Mouse (Mus musculus): Measurements from ENCODE around the gene Gm8122. TPM values are rescaled to one million over a fixed set of nuclear protein-coding genes. Genes with fewer than 3 reads are reported as not detected.
"Not testable (repeated sequence)": the region's sequence is repeated elsewhere in the genome, so short reads cannot be mapped to it uniquely, and the experiment has no call there.

Gm8122 gene
- polyA plus RNA-seq, 1 experiment from 2014 or later: not detected

GRCm38 (mm10) chr14:43263421-43263820, 28.3 kb upstream of the Gm8122 start:
- H3K27me3 ChIP-seq (ENCODE audit: control insufficient read depth, insufficient read depth, low read length); H3K36me3 ChIP-seq (ENCODE audit: control insufficient read depth, insufficient read depth, low read length); H3K9ac ChIP-seq (ENCODE audit: low read length); H3K4me1 ChIP-seq (ENCODE audit: control insufficient read depth, insufficient read depth, low read length); H3K9me3 ChIP-seq (replicated peaks; ENCODE audit: control insufficient read depth, low read length); H3K4me3 ChIP-seq (replicated peaks; ENCODE audit: low read length); ATAC-seq (ENCODE audit: insufficient read depth, low FRiP score); H3K4me2 ChIP-seq (ENCODE audit: low read depth, low read length); H3K27ac ChIP-seq (ENCODE audit: low read length): not testable (repeated sequence)
- 97% methylated on average over 3 of the region's 3 CpGs for whole genome bisulfite sequencing

DNA sequence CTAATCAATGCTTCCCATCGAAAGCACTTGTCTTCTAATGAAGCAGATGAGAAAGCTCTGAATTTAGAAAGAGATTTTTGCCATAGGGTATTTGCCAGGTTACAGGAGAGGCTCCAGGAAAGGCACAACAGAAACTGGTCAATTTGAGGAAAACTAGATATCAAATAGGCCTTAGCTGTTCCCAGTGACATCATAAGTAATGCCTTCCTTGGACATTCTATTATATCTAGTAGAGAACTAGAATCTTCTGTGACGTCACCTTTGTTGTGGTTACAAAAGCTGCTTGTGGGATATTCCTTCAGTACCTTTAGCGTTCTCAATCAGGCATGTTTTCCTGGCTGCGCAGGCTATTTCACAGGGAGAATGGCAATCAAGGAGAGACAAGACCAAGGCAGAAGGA, 23.2 kb upstream of the Gm8122 start, which contains the start of gene Gm8126:
Gene Gm8126 (plus strand): TSS at position 301 of the 400 bp plus-strand sequence.
- not testable (repeated sequence) for H3K9ac ChIP-seq (ENCODE audit: low read length); H3K9me3 ChIP-seq (replicated peaks; ENCODE audit: control insufficient read depth, low read length); H3K4me1 ChIP-seq (ENCODE audit: control insufficient read depth, insufficient read depth, low read length); H3K36me3 ChIP-seq (ENCODE audit: control insufficient read depth, insufficient read depth, low read length); H3K27ac ChIP-seq (ENCODE audit: low read length); H3K4me3 ChIP-seq (replicated peaks; ENCODE audit: low read length); H3K4me2 ChIP-seq (ENCODE audit: low read depth, low read length); ATAC-seq (ENCODE audit: insufficient read depth, low FRiP score); H3K27me3 ChIP-seq (ENCODE audit: control insufficient read depth, insufficient read depth, low read length)
- 92% methylated on average over 2 of the region's 4 CpGs for WGBS

- H3K4me2 ChIP-seq (ENCODE audit: low read depth, low read length); H3K4me3 ChIP-seq (replicated peaks; ENCODE audit: low read length); H3K27ac ChIP-seq (ENCODE audit: low read length); ATAC-seq (ENCODE audit: insufficient read depth, low FRiP score); H3K4me1 ChIP-seq (ENCODE audit: control insufficient read depth, insufficient read depth, low read length); H3K9ac ChIP-seq (ENCODE audit: low read length); H3K36me3 ChIP-seq (ENCODE audit: control insufficient read depth, insufficient read depth, low read length); H3K9me3 ChIP-seq (replicated peaks; ENCODE audit: control insufficient read depth, low read length); H3K27me3 ChIP-seq (ENCODE audit: control insufficient read depth, insufficient read depth, low read length): not testable (repeated sequence)
- WGBS: 83% methylated on average over 1 of the region's 1 CpGs
These were observed 21.4 kb upstream of the Gm8122 start for GRCm38 (mm10) chr14:43256511-43256910.

DNA sequence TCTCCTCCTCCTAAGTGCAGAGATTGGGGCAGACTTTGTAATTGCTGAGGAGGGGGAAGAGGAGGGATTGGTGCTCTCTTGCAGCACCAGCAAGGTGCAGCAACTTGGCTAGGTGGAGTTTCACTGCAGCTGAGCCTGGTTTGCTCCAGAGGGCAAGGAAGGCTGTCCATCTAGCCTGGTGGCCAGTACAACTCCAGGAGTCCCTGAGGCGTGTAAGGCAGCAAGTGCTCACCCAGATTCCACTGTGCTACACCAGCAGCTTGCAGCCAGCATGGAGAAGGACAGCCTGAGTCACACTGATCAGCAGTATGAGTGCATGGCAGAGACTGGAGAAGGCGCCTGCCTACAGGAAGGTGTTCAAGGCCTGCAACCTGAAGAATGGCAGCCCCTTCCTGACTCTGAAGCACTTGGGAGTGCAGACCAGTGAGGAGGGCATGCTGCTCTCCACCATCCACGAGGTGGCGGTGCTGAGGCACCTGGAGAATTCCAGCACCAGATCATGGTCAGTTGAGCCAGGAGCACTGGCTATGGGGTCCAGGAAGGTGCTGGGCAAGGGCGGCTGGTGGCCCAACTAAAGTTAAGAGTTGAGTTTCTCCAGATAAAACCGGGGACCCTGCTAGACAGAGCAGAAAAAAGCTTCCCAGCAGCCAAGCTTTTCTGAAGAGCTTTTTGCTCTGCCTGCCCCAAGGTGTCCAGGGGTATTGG, 15.6 kb upstream of the Gm8122 start:
- not testable (repeated sequence) for H3K27ac ChIP-seq (ENCODE audit: low read length); H3K27me3 ChIP-seq (ENCODE audit: control insufficient read depth, insufficient read depth, low read length); H3K4me2 ChIP-seq (ENCODE audit: low read depth, low read length); H3K36me3 ChIP-seq (ENCODE audit: control insufficient read depth, insufficient read depth, low read length); ATAC-seq (ENCODE audit: insufficient read depth, low FRiP score); H3K4me3 ChIP-seq (replicated peaks; ENCODE audit: low read length); H3K9me3 ChIP-seq (replicated peaks; ENCODE audit: control insufficient read depth, low read length); H3K9ac ChIP-seq (ENCODE audit: low read length); H3K4me1 ChIP-seq (ENCODE audit: control insufficient read depth, insufficient read depth, low read length)
- WGBS: 28% methylated on average over 5 of the region's 6 CpGs

- WGBS: 15% methylated on average over 10 of the region's 12 CpGs
- not testable (repeated sequence) for H3K27ac ChIP-seq (ENCODE audit: low read length); ATAC-seq (ENCODE audit: insufficient read depth, low FRiP score)
These were observed 14.6 kb upstream of the Gm8122 start for GRCm38 (mm10) chr14:43249611-43250170.

GRCm38 (mm10) chr14:43237769-43238168, 2.7 kb upstream of the Gm8122 start:
- not testable (repeated sequence) for ATAC-seq (ENCODE audit: insufficient read depth, low FRiP score); H3K27me3 ChIP-seq (ENCODE audit: control insufficient read depth, insufficient read depth, low read length); H3K4me2 ChIP-seq (ENCODE audit: low read depth, low read length); H3K4me3 ChIP-seq (replicated peaks; ENCODE audit: low read length); H3K36me3 ChIP-seq (ENCODE audit: control insufficient read depth, insufficient read depth, low read length); H3K9ac ChIP-seq (ENCODE audit: low read length); H3K27ac ChIP-seq (ENCODE audit: low read length); H3K4me1 ChIP-seq (ENCODE audit: control insufficient read depth, insufficient read depth, low read length); H3K9me3 ChIP-seq (replicated peaks; ENCODE audit: control insufficient read depth, low read length)

More at GRCm38 (mm10) chr14:43249611-43250170, 14.6 kb upstream of the Gm8122 start:
- H3K4me3 ChIP-seq (replicated peaks; ENCODE audit: low read length); H3K9me3 ChIP-seq (replicated peaks; ENCODE audit: control insufficient read depth, low read length); H3K4me2 ChIP-seq (ENCODE audit: low read depth, low read length); H3K36me3 ChIP-seq (ENCODE audit: control insufficient read depth, insufficient read depth, low read length); H3K27me3 ChIP-seq (ENCODE audit: control insufficient read depth, insufficient read depth, low read length); H3K9ac ChIP-seq (ENCODE audit: low read length); H3K4me1 ChIP-seq (ENCODE audit: control insufficient read depth, insufficient read depth, low read length): not testable (repeated sequence)

Other genes with a start within 250 kb of the Gm8122 start
- gene Gm8082, start 241.7 kb downstream of the Gm8122 start, polyA plus RNA-seq (2015; fragmentation: Nextera tagmentation; extraction: Ambion mirVana): not detected in 2 replicates
- not detected in 2 replicates for gene Gm10376, start 219.7 kb downstream of the Gm8122 start, polyA plus RNA-seq (2015; fragmentation: Nextera tagmentation; extraction: Ambion mirVana)
- not detected in 2 replicates for gene Gm8094, start 158.7 kb downstream of the Gm8122 start, polyA plus RNA-seq (2015; fragmentation: Nextera tagmentation; extraction: Ambion mirVana)
- not detected in 2 replicates for gene Gm8104, start 134.7 kb downstream of the Gm8122 start, polyA plus RNA-seq (2015; fragmentation: Nextera tagmentation; extraction: Ambion mirVana)
- not detected in 2 replicates for gene Gm7233, start 55.4 kb downstream of the Gm8122 start, polyA plus RNA-seq (2015; fragmentation: Nextera tagmentation; extraction: Ambion mirVana)
- gene Gm8126, start 23.3 kb upstream of the Gm8122 start, polyA plus RNA-seq (2015; fragmentation: Nextera tagmentation; extraction: Ambion mirVana): not detected in 2 replicates
- not detected in 2 replicates for gene Gm9732, start 39.7 kb upstream of the Gm8122 start, polyA plus RNA-seq (2015; fragmentation: Nextera tagmentation; extraction: Ambion mirVana)
- not detected in 2 replicates for gene Gm8127, start 58.5 kb upstream of the Gm8122 start, polyA plus RNA-seq (2015; fragmentation: Nextera tagmentation; extraction: Ambion mirVana)
- not detected in 2 replicates for gene 1700001F09Rik, start 112.5 kb upstream of the Gm8122 start, polyA plus RNA-seq (2015; fragmentation: Nextera tagmentation; extraction: Ambion mirVana)
- gene Gm8138, start 181.0 kb upstream of the Gm8122 start, polyA plus RNA-seq (2015; fragmentation: Nextera tagmentation; extraction: Ambion mirVana): not detected in 2 replicates

All from stomach, embryonic 16.5 days (tissue).